In the genomic region with DNA sequence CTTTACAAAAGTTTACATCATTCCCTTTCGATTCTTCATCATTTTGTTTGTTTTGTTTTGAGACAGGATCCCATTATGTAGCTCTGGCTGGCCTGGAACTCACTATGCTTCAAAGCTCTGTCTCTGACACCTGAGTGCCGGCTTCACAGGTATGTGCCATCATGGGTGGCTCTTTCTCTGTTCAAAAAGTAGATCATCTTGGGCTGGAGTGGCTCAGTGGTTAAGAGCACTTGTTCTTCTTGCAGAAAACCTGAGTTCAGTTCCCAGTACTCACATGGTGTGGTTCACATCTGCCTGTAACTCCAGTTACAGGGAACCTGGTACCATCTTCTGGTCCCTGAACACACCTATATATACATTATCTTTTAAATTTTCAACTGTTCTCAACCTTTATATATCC, we compare ENCODE assay signal across 22 mouse cellular contexts. TPM values are rescaled to one million over a fixed set of nuclear protein-coding genes. Genes with fewer than 3 reads are reported as not detected.
"Had no signal": no experiment of that assay in that cellular context is flagged by ENCODE, and none has a peak within 500 bp of the region (broad histone marks: within the 10 kb centered on the region; RNA-seq: fewer than 3 reads in every experiment).

No protein-coding gene starts in this region.

- ATAC-seq: midbrain, embryonic 16.5 days had no signal

- H3K27me3 ChIP-seq: limb, embryonic 15.5 days; liver, embryonic 15.5 days; midbrain, embryonic 12.5 days; neural tube, embryonic 15.5 days had no signal

- H3K4me3 ChIP-seq: limb, embryonic 15.5 days; liver, embryonic 15.5 days; midbrain, embryonic 12.5 days; myocyte; neural tube, embryonic 15.5 days had no signal

- H3K9me3 ChIP-seq: limb, embryonic 15.5 days; liver, embryonic 15.5 days; midbrain, embryonic 12.5 days; neural tube, embryonic 15.5 days had no signal

- H3K9ac ChIP-seq: limb, embryonic 15.5 days; liver, embryonic 15.5 days; midbrain, embryonic 12.5 days; neural tube, embryonic 15.5 days had no signal

- H3K27ac ChIP-seq: kidney, postnatal 0 days; limb, embryonic 15.5 days; liver, embryonic 15.5 days; midbrain, embryonic 12.5 days; neural tube, embryonic 15.5 days had no signal

- DNase-seq: kidney, adult 11 months; kidney, adult 9 months; kidney, postnatal 36 days; layer of hippocampus, adult 9-11 months; layer of hippocampus, postnatal 36 days; lung, postnatal 14 days; right cerebral cortex, adult 18-20 months; right cerebral cortex, postnatal 25 days; thymus, adult 18-20 months; thymus, postnatal 36 days had no signal

- H3K4me2 ChIP-seq: limb, embryonic 15.5 days; liver, embryonic 15.5 days; midbrain, embryonic 12.5 days; neural tube, embryonic 15.5 days had no signal

- H3K36me3 ChIP-seq: limb, embryonic 15.5 days; liver, embryonic 15.5 days; midbrain, embryonic 12.5 days; neural tube, embryonic 15.5 days had no signal

- H3K4me1 ChIP-seq: midbrain, embryonic 12.5 days; neural tube, embryonic 15.5 days had no signal

RNA-seq across cellular contexts. Expression of gene Clec2d, which starts 44.7 kb away (rescaled TPM):
- polyA plus RNA-seq: limb, embryonic 11.5 days; midbrain, embryonic 16.5 days; neural tube, embryonic 11.5 days had no signal

RNA-seq across cellular contexts. Expression of gene Cd69, which starts 50.2 kb away (rescaled TPM):
- total RNA-seq: layer of hippocampus, adult 18-20 months; layer of hippocampus, postnatal 36 days; left cerebral cortex, adult 8-10 months; left cerebral cortex, postnatal 25 days had no signal
- polyA plus RNA-seq: kidney, postnatal 0 days; midbrain, embryonic 12.5 days; midbrain, embryonic 16.5 days; neural tube, embryonic 11.5 days had no signal
